Mouse (Mus musculus): ENCODE measurements around the gene Galnt7. TPM values are rescaled to one million over a fixed set of nuclear protein-coding genes. Genes with fewer than 3 reads are reported as not detected.

Gene Galnt7
- polyA plus RNA-seq, 2 experiments: 2.5 to 4.4 TPM

DNA sequence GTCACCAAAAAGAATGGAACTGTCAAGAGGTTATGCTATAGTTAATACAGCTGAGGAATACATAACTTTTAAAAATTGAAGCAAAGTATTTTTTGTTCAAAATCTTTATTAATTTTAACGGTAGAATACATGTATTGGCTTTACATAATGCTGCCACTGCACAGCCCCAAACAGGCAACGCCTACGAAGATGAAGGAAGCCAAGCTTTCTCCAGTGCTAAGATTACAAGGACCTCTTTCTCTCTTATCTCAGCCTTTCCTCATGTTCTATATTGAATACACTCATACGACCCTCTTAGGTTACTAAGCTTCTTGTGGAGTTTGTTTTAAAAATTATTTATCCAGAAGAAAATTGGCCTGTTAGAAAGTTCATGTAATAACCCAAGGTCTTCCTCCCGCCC, 50.3 kb downstream of the Galnt7 start:
- no peak overlapping the region for H3K4me3 ChIP-seq (ENCODE audit: insufficient read depth in 1 of 2, low read depth in 2 of 2, low read length in 2 of 2)
- H3K9ac ChIP-seq (replicated peaks): no peak overlapping the region
- TF ChIP-seq EP300 (IDR thresholded peaks at IDR 0.05; ENCODE audit: low read depth): no peak
- no peak for TF ChIP-seq CTCF (IDR thresholded peaks at IDR 0.05; ENCODE audit: low read depth)
- peaks cover 5 to 14% of the 10 kb centered on the region in 2 experiments for H3K4me1 ChIP-seq (replicated peaks; ENCODE audit: control insufficient read depth in 2 of 2, insufficient read depth in 2 of 2, low read length in 1 of 2)
- ATAC-seq (ENCODE audit: insufficient read depth) (peak; percentile 72; the same call in 1 of the 2 replicates), DNase-seq (ENCODE audit: low read depth in 3 of 3, low spot score in 3 of 3) (no peak)
- no peak overlapping the region for H3K27ac ChIP-seq
- 31% methylated on average over 5 of the region's 5 CpGs for WGBS (ENCODE audit: insufficient replicate concordance)
- H3K27me3 ChIP-seq (ENCODE audit: control insufficient read depth, insufficient read depth, low read length): no peaks in the 10 kb centered on the region
- H3K36me3 ChIP-seq (replicated peaks; ENCODE audit: control insufficient read depth, insufficient read depth, low read depth): no peaks in the 10 kb centered on the region
- peak overlapping the region; percentile 20; the same call in 1 of the 2 replicates for H3K4me2 ChIP-seq (ENCODE audit: low read depth)
- H3K9me3 ChIP-seq (ENCODE audit: control insufficient read depth, low read length): no peaks in the 10 kb centered on the region

DNA sequence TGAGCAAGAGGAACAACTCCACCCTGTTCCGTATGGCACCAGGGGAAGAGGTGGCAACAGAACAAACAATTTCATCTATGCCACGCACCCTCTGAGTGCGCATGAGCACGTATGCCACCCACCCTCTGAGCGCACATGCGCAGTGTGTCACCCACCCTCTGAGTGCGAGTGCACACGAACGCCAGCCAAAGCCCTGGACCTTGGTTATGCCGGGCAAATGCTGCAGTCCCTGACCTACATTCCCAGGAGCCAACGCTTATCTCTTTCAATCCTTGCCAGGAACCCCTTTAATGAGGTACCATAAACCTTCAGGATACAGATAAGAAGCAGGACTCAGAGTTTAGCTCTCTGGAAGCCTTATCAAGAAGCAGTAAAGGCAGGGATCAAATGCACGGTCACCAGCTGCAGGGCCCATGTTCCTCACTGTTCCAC, 50.8 kb downstream of the Galnt7 start:
- no peak for TF ChIP-seq EP300 (IDR thresholded peaks at IDR 0.05; ENCODE audit: low read depth)
- TF ChIP-seq CTCF (IDR thresholded peaks at IDR 0.05; ENCODE audit: low read depth): no peak
- 36% methylated on average over 12 of the region's 12 CpGs for WGBS (ENCODE audit: insufficient replicate concordance)
- Histone ChIP-seq H3K27me3 (ENCODE audit: control insufficient read depth, insufficient read depth, low read length) (no peaks in the 10 kb centered on the region), H3K27ac (no peak overlapping the region), H3K4me1 (replicated peaks; ENCODE audit: control insufficient read depth in 2 of 2, insufficient read depth in 2 of 2, low read length in 1 of 2) (peaks cover 5 to 14% of the 10 kb centered on the region in 2 experiments), H3K4me3 (ENCODE audit: insufficient read depth in 1 of 2, low read depth in 2 of 2, low read length in 2 of 2) (no peak overlapping the region), H3K4me2 (ENCODE audit: low read depth) (peak overlapping the region; percentile 20), H3K36me3 (replicated peaks; ENCODE audit: control insufficient read depth, insufficient read depth, low read depth) (no peaks in the 10 kb centered on the region), H3K9me3 (ENCODE audit: control insufficient read depth, low read length) (no peaks in the 10 kb centered on the region), H3K9ac (replicated peaks) (no peak overlapping the region)
- peak in 1 of 3 experiments; percentile 13 for DNase-seq (ENCODE audit: low read depth in 3 of 3, low spot score in 3 of 3)
- peak; percentile 86 for ATAC-seq (ENCODE audit: insufficient read depth)

DNA sequence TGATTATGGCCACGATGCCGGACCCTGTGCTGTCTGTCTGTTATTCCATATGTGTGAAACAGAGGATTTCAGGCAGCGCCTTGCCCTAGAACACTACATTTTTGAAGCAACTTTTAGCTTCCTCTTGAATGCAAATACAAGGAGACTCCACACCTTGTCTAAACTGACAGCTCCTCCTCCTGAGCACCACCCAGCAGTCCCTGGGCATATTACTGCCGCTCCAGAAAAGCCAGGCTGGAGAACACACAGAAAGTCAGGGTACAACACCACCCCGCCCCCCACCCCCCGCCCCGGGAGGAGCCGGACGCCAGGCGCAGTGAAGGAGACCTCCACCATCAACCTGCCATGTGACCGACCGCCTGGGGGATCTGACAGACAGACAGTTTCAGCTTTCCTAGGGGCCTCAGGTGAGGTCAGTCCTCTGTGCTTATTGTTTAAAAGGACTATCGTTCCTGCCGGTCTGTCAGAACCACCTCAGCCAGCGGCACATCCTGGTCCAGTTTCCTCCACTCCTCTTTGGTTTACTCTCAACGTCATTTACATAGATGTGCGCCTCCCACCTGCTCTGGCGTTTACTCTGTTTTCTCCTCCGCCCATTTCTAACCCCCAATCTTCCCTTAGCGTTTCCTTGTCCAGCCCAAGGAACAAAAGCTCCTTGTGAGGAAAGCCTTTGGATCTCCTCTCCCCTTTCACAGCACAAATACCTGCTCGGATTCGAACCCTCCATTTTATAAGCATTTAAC, 52.8 kb downstream of the Galnt7 start:
- Histone ChIP-seq H3K4me3 (ENCODE audit: insufficient read depth in 1 of 2, low read depth in 2 of 2, low read length in 2 of 2) (peak overlapping the region in 1 of 2 experiments; percentile 18; a peak in 1 of 4 replicates), H3K9me3 (ENCODE audit: control insufficient read depth, low read length) (no peaks in the 10 kb centered on the region), H3K36me3 (replicated peaks; ENCODE audit: control insufficient read depth, insufficient read depth, low read depth) (no peaks in the 10 kb centered on the region), H3K4me2 (ENCODE audit: low read depth) (peak overlapping the region; percentile 53), H3K27me3 (ENCODE audit: control insufficient read depth, insufficient read depth, low read length) (no peaks in the 10 kb centered on the region), H3K4me1 (replicated peaks; ENCODE audit: control insufficient read depth in 2 of 2, insufficient read depth in 2 of 2, low read length in 1 of 2) (peaks cover 5 to 14% of the 10 kb centered on the region in 2 experiments), H3K9ac (replicated peaks) (0 out of 2 replicates have a peak overlapping the region, but pooled peaks have one; percentile 25), H3K27ac (no peak overlapping the region)
- no peak for ATAC-seq (ENCODE audit: insufficient read depth)
- DNase-seq (ENCODE audit: low read depth in 3 of 3, low spot score in 3 of 3): no peak
- TF ChIP-seq CTCF (IDR thresholded peaks at IDR 0.05; ENCODE audit: low read depth) (no peak), EP300 (IDR thresholded peaks at IDR 0.05; ENCODE audit: low read depth) (no peak)
- WGBS (ENCODE audit: insufficient replicate concordance): 40% methylated on average over 22 of the region's 22 CpGs

DNA sequence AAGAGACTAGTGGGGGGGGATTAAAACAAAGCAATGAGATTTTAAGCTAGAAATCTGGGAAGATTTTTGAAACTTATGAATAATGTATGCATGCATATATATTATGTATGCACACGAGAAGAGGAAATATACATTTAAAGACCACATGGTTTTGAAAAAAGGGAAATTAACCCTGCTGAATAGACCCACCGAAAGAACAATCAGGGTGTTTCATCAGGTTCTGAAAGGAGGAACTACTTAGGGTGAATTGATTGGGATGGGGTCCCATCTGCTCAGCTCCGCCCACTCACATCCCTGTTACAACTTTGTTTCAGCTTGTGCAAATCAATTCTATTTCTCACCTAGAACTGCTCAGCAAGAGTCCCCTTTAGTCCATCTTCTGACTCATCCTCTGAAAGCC, 57.0 kb downstream of the Galnt7 start:
- Histone ChIP-seq H3K9ac (replicated peaks) (no peak overlapping the region), H3K4me1 (replicated peaks; ENCODE audit: control insufficient read depth in 2 of 2, insufficient read depth in 2 of 2, low read length in 1 of 2) (peaks cover 0 to 18% of the 10 kb centered on the region in 2 experiments; a peak in 3 of 4 replicates), H3K27me3 (ENCODE audit: control insufficient read depth, insufficient read depth, low read length) (no peaks in the 10 kb centered on the region), H3K27ac (no peak overlapping the region), H3K4me3 (ENCODE audit: insufficient read depth in 1 of 2, low read depth in 2 of 2, low read length in 2 of 2) (no peak overlapping the region), H3K4me2 (ENCODE audit: low read depth) (no peak overlapping the region), H3K36me3 (replicated peaks; ENCODE audit: control insufficient read depth, insufficient read depth, low read depth) (no peaks in the 10 kb centered on the region), H3K9me3 (ENCODE audit: control insufficient read depth, low read length) (no peaks in the 10 kb centered on the region)
- ATAC-seq (ENCODE audit: insufficient read depth): no peak
- TF ChIP-seq CTCF (IDR thresholded peaks at IDR 0.05; ENCODE audit: low read depth): no peak
- TF ChIP-seq EP300 (IDR thresholded peaks at IDR 0.05; ENCODE audit: low read depth): no peak
- DNase-seq (ENCODE audit: low read depth in 3 of 3, low spot score in 3 of 3): no peak
- WGBS (ENCODE audit: insufficient replicate concordance): 53% methylated on average over 3 of the region's 3 CpGs

DNA sequence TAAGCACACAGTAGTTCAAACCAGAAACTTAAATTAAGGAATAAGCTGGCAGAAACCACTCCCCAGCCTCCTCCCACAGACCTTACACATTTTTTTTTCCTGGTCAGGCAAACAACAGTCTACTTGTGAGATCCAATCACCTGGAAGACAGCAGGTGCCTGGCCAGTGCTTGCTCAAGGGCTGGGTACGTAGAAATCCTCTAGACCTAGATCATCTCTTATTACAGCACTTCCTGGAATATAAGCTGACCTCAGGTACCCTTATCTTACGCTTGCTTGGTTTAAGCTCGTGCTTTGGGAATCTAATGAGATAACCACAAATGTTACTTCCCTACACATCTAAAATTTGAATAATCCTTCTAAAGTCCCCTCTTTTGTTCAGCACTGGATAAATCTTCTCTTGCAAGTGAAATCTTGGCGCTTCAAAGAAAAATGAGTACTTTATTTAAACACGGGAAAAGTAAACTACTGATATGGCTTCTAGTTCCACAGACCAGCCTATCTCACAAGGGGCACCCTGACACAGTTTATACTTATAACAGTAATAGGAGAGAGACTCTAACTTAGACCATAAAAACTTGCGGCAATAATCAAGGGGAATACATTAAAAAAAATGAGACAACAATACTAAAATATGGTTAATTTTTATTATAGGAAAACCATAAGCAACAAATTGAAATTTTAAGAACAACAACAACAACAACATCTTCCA, 58.5 kb downstream of the Galnt7 start:
- Histone ChIP-seq H3K9ac (replicated peaks) (no peak overlapping the region), H3K27ac (no peak overlapping the region), H3K4me2 (ENCODE audit: low read depth) (peak overlapping the region; percentile 16), H3K27me3 (ENCODE audit: control insufficient read depth, insufficient read depth, low read length) (no peaks in the 10 kb centered on the region), H3K4me1 (replicated peaks; ENCODE audit: control insufficient read depth in 2 of 2, insufficient read depth in 2 of 2, low read length in 1 of 2) (peaks cover 0 to 19% of the 10 kb centered on the region in 2 experiments; a peak in 3 of 4 replicates), H3K4me3 (ENCODE audit: insufficient read depth in 1 of 2, low read depth in 2 of 2, low read length in 2 of 2) (no peak overlapping the region), H3K36me3 (replicated peaks; ENCODE audit: control insufficient read depth, insufficient read depth, low read depth) (no peaks in the 10 kb centered on the region), H3K9me3 (ENCODE audit: control insufficient read depth, low read length) (no peaks in the 10 kb centered on the region)
- WGBS (ENCODE audit: insufficient replicate concordance): 24% methylated on average over 6 of the region's 6 CpGs
- DNase-seq (ENCODE audit: low read depth in 3 of 3, low spot score in 3 of 3) (peak in 1 of 3 experiments; percentile 11), ATAC-seq (ENCODE audit: insufficient read depth) (peak; percentile 37; the same call in 1 of the 2 replicates)
- TF ChIP-seq EP300 (IDR thresholded peaks at IDR 0.05; ENCODE audit: low read depth): no peak
- no peak for TF ChIP-seq CTCF (IDR thresholded peaks at IDR 0.05; ENCODE audit: low read depth)
